In genomic region chr19:59422393-59422792, GRCm38 (mm10) we compare ENCODE assay signal across 10 mouse cellular contexts. TPM values are rescaled to one million over a fixed set of nuclear protein-coding genes. Genes with fewer than 3 reads are reported as not detected.
A peak's percentile ranks its signal among the peaks of the same experiment; 100 is the strongest.
DNase-seq lines count a peak whose midpoint lies in the region; ATAC-seq lines count a peak whose summit lies in the region.
"Had no signal": no experiment of that assay in that cellular context is flagged by ENCODE, and none has a peak within 500 bp of the region (broad histone marks: within the 10 kb centered on the region; RNA-seq: fewer than 3 reads in every experiment).

No protein-coding gene starts in this region.

- H3K36me3 ChIP-seq in hindbrain, embryonic 10.5 days: no peaks in the 10 kb centered on the region
- no peaks in the 10 kb centered on the region for H3K36me3 ChIP-seq in hindbrain, embryonic 14.5 days (replicated peaks; ENCODE audit: control insufficient read depth, insufficient read depth)
- no peaks in the 10 kb centered on the region for H3K36me3 ChIP-seq in hindbrain, embryonic 13.5 days
- no peaks in the 10 kb centered on the region for H3K36me3 ChIP-seq in midbrain, embryonic 15.5 days (replicated peaks)

- H3K9ac ChIP-seq in hindbrain, embryonic 14.5 days: no peak overlapping the region
- H3K9ac ChIP-seq in hindbrain, embryonic 13.5 days: no peak overlapping the region
- no peak overlapping the region for H3K9ac ChIP-seq in midbrain, embryonic 15.5 days

- H3K4me2 ChIP-seq in hindbrain, embryonic 14.5 days (replicated peaks): no peak overlapping the region
- peak overlapping the region; percentile 33; the same call in 1 of the 2 replicates for H3K4me2 ChIP-seq in hindbrain, embryonic 13.5 days
- H3K4me2 ChIP-seq in midbrain, embryonic 15.5 days: peak overlapping the region; percentile 29

- 0 out of 2 replicates have a peak overlapping the region, but pooled peaks have one; percentile 8 for H3K27ac ChIP-seq in hindbrain, embryonic 10.5 days
- H3K27ac ChIP-seq in hindbrain, embryonic 14.5 days: no peak overlapping the region
- H3K27ac ChIP-seq in hindbrain, embryonic 13.5 days: no peak overlapping the region
- H3K27ac ChIP-seq in midbrain, embryonic 15.5 days: no peak overlapping the region

- WGBS in hindbrain, embryonic 10.5 days: 10% methylated on average over 8 of the region's 8 CpGs
- 2% methylated on average over 8 of the region's 8 CpGs for WGBS in hindbrain, embryonic 14.5 days
- 5% methylated on average over 8 of the region's 8 CpGs for WGBS in hindbrain, embryonic 13.5 days
- WGBS in midbrain, embryonic 15.5 days: 7% methylated on average over 8 of the region's 8 CpGs

- peak overlapping the region; percentile 43 for H3K4me3 ChIP-seq in hindbrain, embryonic 10.5 days
- H3K4me3 ChIP-seq in hindbrain, embryonic 14.5 days (replicated peaks; ENCODE audit: low read length): no peak overlapping the region
- H3K4me3 ChIP-seq in hindbrain, embryonic 13.5 days: peak overlapping the region; percentile 16; the same call in 1 of the 2 replicates
- H3K4me3 ChIP-seq in midbrain, embryonic 15.5 days: no peak overlapping the region

- peak; percentile 27 for DNase-seq in hindbrain, embryonic 10.5 days (ENCODE audit: low spot score)
- DNase-seq in hindbrain, embryonic 14.5 days (ENCODE audit: low spot score): no peak
- DNase-seq in embryo, embryonic 9.5 days (ENCODE audit: extremely low spot score): peak; percentile 42
- DNase-seq in spleen, postnatal 10 days (ENCODE audit: low spot score in 2 of 2): no peak
- no peak for DNase-seq in frontal cortex, postnatal 10 days (ENCODE audit: low spot score in 2 of 2)
- no peak for DNase-seq in cerebellum, postnatal 14 days
- DNase-seq: liver; right cerebral cortex, adult 18-20 months had no signal

- H3K4me1 ChIP-seq in hindbrain, embryonic 10.5 days (replicated peaks): peaks cover 23% of the 10 kb centered on the region
- H3K4me1 ChIP-seq in hindbrain, embryonic 14.5 days (replicated peaks; ENCODE audit: control insufficient read depth, insufficient read depth, low read length): 0 out of 2 replicates have a peak, but pooled peaks cover 4% of the 10 kb centered on the region
- H3K4me1 ChIP-seq in hindbrain, embryonic 13.5 days (replicated peaks): peaks cover 3% of the 10 kb centered on the region; the same call in 1 of the 2 replicates
- no peaks in the 10 kb centered on the region; the same call in 1 of the 2 replicates for H3K4me1 ChIP-seq in midbrain, embryonic 15.5 days

- no peaks in the 10 kb centered on the region for H3K9me3 ChIP-seq in hindbrain, embryonic 10.5 days
- no peaks in the 10 kb centered on the region for H3K9me3 ChIP-seq in hindbrain, embryonic 14.5 days (ENCODE audit: control insufficient read depth, low read length)
- no peaks in the 10 kb centered on the region for H3K9me3 ChIP-seq in hindbrain, embryonic 13.5 days
- H3K9me3 ChIP-seq in midbrain, embryonic 15.5 days: no peaks in the 10 kb centered on the region

- peaks cover 46% of the 10 kb centered on the region for H3K27me3 ChIP-seq in hindbrain, embryonic 10.5 days (ENCODE audit: insufficient read depth, poor library complexity, severe bottlenecking)
- no peaks in the 10 kb centered on the region for H3K27me3 ChIP-seq in hindbrain, embryonic 14.5 days (ENCODE audit: control insufficient read depth, insufficient read depth, low read length)
- H3K27me3 ChIP-seq in hindbrain, embryonic 13.5 days: peaks cover 21% of the 10 kb centered on the region
- H3K27me3 ChIP-seq in midbrain, embryonic 15.5 days (replicated peaks): no peaks in the 10 kb centered on the region

- no peak for ATAC-seq in hindbrain, embryonic 14.5 days (ENCODE audit: low FRiP score)
- no peak for ATAC-seq in hindbrain, embryonic 13.5 days (ENCODE audit: low FRiP score)
- no peak; the same call in 1 of the 2 replicates for ATAC-seq in midbrain, embryonic 15.5 days (replicated peaks)

RNA-seq across cellular contexts. Expression of gene Emx2, which starts 35.8 kb away (rescaled TPM):
- 1.2 and 2.3 TPM in 2 replicates for polyA plus RNA-seq in hindbrain, embryonic 10.5 days (2016; fragmentation: Nextera tagmentation; extraction: Ambion mirVana)
- polyA plus RNA-seq in hindbrain, embryonic 14.5 days (2014; fragmentation: Nextera tagmentation; extraction: Ambion mirVana): 0.26 TPM in 1 of 2 replicates, not detected in the other
- 0.74 and 1.1 TPM in 2 replicates for polyA plus RNA-seq in hindbrain, embryonic 13.5 days (2015; fragmentation: Nextera tagmentation; extraction: Ambion mirVana)
- 15.5 and 18.2 TPM in 2 replicates for polyA plus RNA-seq in midbrain, embryonic 15.5 days (2015; fragmentation: Nextera tagmentation; extraction: Ambion mirVana)

Comparison
In these comparisons a context has a peak if more than half of its experiments do, and no peak if none do; other contexts are left out.
1. DNase-seq: peak in hindbrain, embryonic 10.5 days (single experiment) and embryo, embryonic 9.5 days (single experiment); none in hindbrain, embryonic 14.5 days (single experiment), spleen, postnatal 10 days (0 of 2), frontal cortex, postnatal 10 days (0 of 2) and cerebellum, postnatal 14 days (0 of 2).
2. H3K4me3 ChIP-seq: peak in hindbrain, embryonic 10.5 days (single experiment) and hindbrain, embryonic 13.5 days (single experiment); none in hindbrain, embryonic 14.5 days (single experiment) and midbrain, embryonic 15.5 days (single experiment).